Mouse (Mus musculus) kidney, embryonic 15.5 days (tissue): ENCODE data around the gene Rbpj. TPM values are rescaled to one million over a fixed set of nuclear protein-coding genes. Genes with fewer than 3 reads are reported as not detected.
"Not testable (repeated sequence)": the region's sequence is repeated elsewhere in the genome, so short reads cannot be mapped to it uniquely, and the experiment has no call there.

Source experiments
- ATAC-seq: fragments of 200-750 bp; cut with Nextera tagmentation; replicated peaks from 2 replicates; pipeline ENCODE4 v1.8.0; 2017; ENCODE audit warnings: moderate TSS enrichment; ENCODE audit not compliant: low FRiP score
- H3K27ac ChIP-seq: fragments of 300-500 bp; sonication (generic); 2 replicates; pipeline ENCODE4 v1.5.1; 2015; ENCODE audit warnings: mild to moderate bottlenecking, inconsistent platforms
- H3K27me3 ChIP-seq: fragments of 300-500 bp; sonication (generic); 2 replicates; pipeline ENCODE4 v1.6.1; 2015; ENCODE audit warnings: inconsistent platforms
- H3K36me3 ChIP-seq: fragments of 300-500 bp; sonication (generic); 2 replicates; pipeline ENCODE4 v1.6.1; 2015; ENCODE audit warnings: inconsistent platforms
- H3K4me1 ChIP-seq: fragments of 300-500 bp; sonication (generic); 2 replicates; pipeline ENCODE4 v1.6.1; 2015; ENCODE audit warnings: inconsistent platforms
- H3K4me2 ChIP-seq: fragments of 300-500 bp; sonication (generic); 2 replicates; pipeline ENCODE4 v1.6.1; 2015; ENCODE audit warnings: moderate library complexity, mild to moderate bottlenecking, inconsistent platforms
- H3K4me3 ChIP-seq: fragments of 300-500 bp; sonication (generic); replicated peaks from 2 replicates; pipeline ENCODE4 v1.5.1; 2015; ENCODE audit warnings: mild to moderate bottlenecking, inconsistent platforms
- H3K9ac ChIP-seq: fragments of 300-500 bp; sonication (generic); 2 replicates; pipeline ENCODE4 v1.6.1; 2015; ENCODE audit warnings: mild to moderate bottlenecking, inconsistent platforms
- H3K9me3 ChIP-seq: fragments of 300-500 bp; sonication (generic); replicated peaks from 2 replicates; pipeline ENCODE4 v1.6.1; 2016; ENCODE audit warnings: inconsistent platforms
- WGBS: fragments of 180-500 bp; shearing (Covaris S2); methylation state at CpG from one replicate; pipeline ENCODE4 v1.1.7; 2015; ENCODE audit warnings: mixed read lengths; 5-methylcytosine and 5-hydroxymethylcytosine counted together
- polyA plus RNA-seq: library from polyadenylated mRNA; unstranded; fragments of >200 nt; fragmentation: Nextera tagmentation; extraction: Ambion mirVana; gene quantifications from 2 replicates; pipeline ENCODE4 v1.2.1, GENCODE M21; 2015

Gene Rbpj
- polyA plus RNA-seq, 1 experiment from 2014 or later: 36.7 TPM

DNA sequence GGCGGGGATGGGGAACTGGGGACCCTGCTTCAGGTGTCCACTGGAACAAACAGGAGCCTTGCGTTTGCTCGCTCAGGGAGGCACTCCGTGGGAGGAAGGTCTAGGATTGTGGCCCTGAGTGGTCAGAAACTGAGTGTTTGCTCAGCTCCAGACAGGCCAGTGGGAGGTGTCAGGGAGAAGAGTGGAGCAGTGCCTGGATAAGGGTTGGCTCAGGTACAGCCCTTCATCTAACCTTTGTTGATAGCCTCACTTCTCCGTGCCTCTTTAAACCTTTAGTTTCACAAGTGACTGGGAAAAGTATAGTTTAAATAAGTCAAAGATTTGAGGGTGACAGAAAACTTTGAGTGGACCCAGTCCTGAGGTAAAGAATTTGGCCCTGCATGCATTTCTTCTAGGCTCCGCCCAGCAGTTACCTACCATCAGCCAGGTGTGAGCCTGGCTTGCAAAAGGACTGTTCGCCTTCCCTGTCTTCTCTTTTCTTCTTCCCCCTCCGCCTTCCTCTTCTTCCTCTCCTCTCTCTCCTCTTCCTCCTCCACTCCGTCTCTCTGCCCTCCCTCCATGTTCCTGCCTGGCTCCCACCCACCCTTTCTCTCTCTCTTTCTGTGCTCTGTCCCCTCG lies 204.5 kb downstream of the Rbpj start:
- WGBS: 88% methylated on average over 10 of the region's 10 CpGs
- Histone ChIP-seq H3K36me3 (no peaks in the 10 kb centered on the region), H3K4me1 (no peaks in the 10 kb centered on the region), H3K9me3 (no peaks in the 10 kb centered on the region), H3K4me2 (no peak overlapping the region), H3K27ac (no peak overlapping the region), H3K27me3 (no peaks in the 10 kb centered on the region), H3K9ac (no peak overlapping the region), H3K4me3 (no peak overlapping the region)
- ATAC-seq: no peak

- no peak for ATAC-seq
- H3K4me1 ChIP-seq: no peaks in the 10 kb centered on the region
- H3K36me3 ChIP-seq: no peaks in the 10 kb centered on the region
- H3K4me2 ChIP-seq: no peak overlapping the region
- no peak overlapping the region for H3K9ac ChIP-seq
- 75% methylated on average over 4 of the region's 4 CpGs for WGBS
- no peaks in the 10 kb centered on the region for H3K9me3 ChIP-seq
- no peak overlapping the region for H3K4me3 ChIP-seq
- H3K27ac ChIP-seq: no peak overlapping the region
- H3K27me3 ChIP-seq: no peaks in the 10 kb centered on the region
These were observed 205.6 kb downstream of the Rbpj start for GRCm38 (mm10) chr5:53671507-53671906.

GRCm38 (mm10) chr5:53672352-53672751 lies 206.4 kb downstream of the Rbpj start:
- H3K4me2 ChIP-seq: no peak overlapping the region
- no peaks in the 10 kb centered on the region for H3K27me3 ChIP-seq
- WGBS: 19% methylated on average over 5 of the region's 5 CpGs
- no peak overlapping the region for H3K9ac ChIP-seq
- H3K27ac ChIP-seq: no peak overlapping the region
- H3K36me3 ChIP-seq: no peaks in the 10 kb centered on the region
- ATAC-seq: peak; percentile 86; the same call in 1 of the 2 replicates
- no peaks in the 10 kb centered on the region for H3K9me3 ChIP-seq
- H3K4me3 ChIP-seq: no peak overlapping the region
- H3K4me1 ChIP-seq: no peaks in the 10 kb centered on the region

GRCm38 (mm10) chr5:53673493-53674150 lies 207.7 kb downstream of the Rbpj start:
- H3K4me3 ChIP-seq, ATAC-seq, H3K9ac ChIP-seq, H3K9me3 ChIP-seq, H3K27ac ChIP-seq, H3K36me3 ChIP-seq, H3K4me1 ChIP-seq, H3K4me2 ChIP-seq, H3K27me3 ChIP-seq: not testable (repeated sequence)
- 92% methylated on average over 6 of the region's 6 CpGs for WGBS

- no peaks in the 10 kb centered on the region; the same call in 1 of the 2 replicates for H3K27me3 ChIP-seq
- no peaks in the 10 kb centered on the region for H3K36me3 ChIP-seq
- H3K9ac ChIP-seq: no peak overlapping the region
- no peak for ATAC-seq
- WGBS: 79% methylated on average over 8 of the region's 8 CpGs
- H3K9me3 ChIP-seq: no peaks in the 10 kb centered on the region
- H3K4me3 ChIP-seq: no peak overlapping the region
- H3K27ac ChIP-seq: no peak overlapping the region
- H3K4me2 ChIP-seq: no peak overlapping the region
- H3K4me1 ChIP-seq: no peaks in the 10 kb centered on the region
These were observed 210.7 kb downstream of the Rbpj start for GRCm38 (mm10) chr5:53676671-53677070.

DNA sequence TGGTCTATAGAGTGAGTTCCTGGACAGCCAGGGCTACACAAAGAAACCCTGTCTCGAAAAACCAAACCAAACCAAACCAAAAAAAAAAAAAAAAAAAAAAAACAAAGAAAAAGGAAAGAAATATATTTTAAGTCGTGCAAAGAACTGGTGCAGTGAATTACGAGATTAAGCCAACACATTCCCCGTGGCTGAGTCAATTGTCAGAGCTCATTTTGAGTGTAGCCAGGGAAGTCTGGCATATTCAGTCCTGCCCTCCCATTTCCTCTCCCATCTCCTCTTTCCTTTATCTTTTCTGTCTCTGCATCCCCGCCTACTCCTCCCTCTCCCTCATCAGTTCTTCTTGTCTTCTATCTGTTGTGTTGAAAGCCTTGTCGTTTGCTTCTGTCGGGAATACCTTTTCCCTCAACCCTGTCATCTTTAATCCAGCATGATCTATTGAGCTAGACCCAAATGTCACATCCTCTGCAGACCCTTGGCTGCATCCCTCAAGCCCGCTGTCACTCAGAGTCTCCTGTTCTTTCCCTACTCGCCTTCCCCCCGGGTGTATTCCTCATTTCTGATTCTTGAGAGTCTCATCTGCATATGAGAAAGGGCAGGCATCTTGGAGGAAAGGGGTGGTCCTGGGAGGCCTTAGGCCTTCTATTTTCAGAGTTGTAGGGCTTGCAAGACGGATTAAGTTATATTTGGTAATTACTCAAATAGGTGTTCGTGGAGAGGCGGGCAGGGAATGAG lies 212.2 kb downstream of the Rbpj start:
- no peak for ATAC-seq
- H3K4me1 ChIP-seq: no peaks in the 10 kb centered on the region
- H3K36me3 ChIP-seq: no peaks in the 10 kb centered on the region
- H3K4me2 ChIP-seq: no peak overlapping the region
- no peaks in the 10 kb centered on the region; the same call in 1 of the 2 replicates for H3K27me3 ChIP-seq
- no peak overlapping the region for H3K4me3 ChIP-seq
- no peak overlapping the region for H3K9ac ChIP-seq
- H3K27ac ChIP-seq: no peak overlapping the region
- WGBS: 54% methylated on average over 13 of the region's 13 CpGs
- no peaks in the 10 kb centered on the region for H3K9me3 ChIP-seq

GRCm38 (mm10) chr5:53679651-53680050 lies 213.7 kb downstream of the Rbpj start:
- ATAC-seq: no peak
- WGBS: 39% methylated on average over 6 of the region's 6 CpGs
- Histone ChIP-seq H3K36me3 (no peaks in the 10 kb centered on the region), H3K9me3 (no peaks in the 10 kb centered on the region), H3K4me3 (no peak overlapping the region), H3K9ac (no peak overlapping the region), H3K4me1 (no peaks in the 10 kb centered on the region), H3K27ac (no peak overlapping the region), H3K4me2 (no peak overlapping the region), H3K27me3 (no peaks in the 10 kb centered on the region; the same call in 1 of the 2 replicates)

GRCm38 (mm10) chr5:53683916-53684315 lies 218.0 kb downstream of the Rbpj start:
- H3K36me3 ChIP-seq: no peaks in the 10 kb centered on the region
- no peaks in the 10 kb centered on the region for H3K27me3 ChIP-seq
- H3K27ac ChIP-seq: no peak overlapping the region
- WGBS: 79% methylated on average over 3 of the region's 3 CpGs
- no peak overlapping the region for H3K4me3 ChIP-seq
- no peak overlapping the region for H3K9ac ChIP-seq
- no peak overlapping the region for H3K4me2 ChIP-seq
- no peaks in the 10 kb centered on the region for H3K9me3 ChIP-seq
- no peaks in the 10 kb centered on the region for H3K4me1 ChIP-seq
- no peak for ATAC-seq

DNA sequence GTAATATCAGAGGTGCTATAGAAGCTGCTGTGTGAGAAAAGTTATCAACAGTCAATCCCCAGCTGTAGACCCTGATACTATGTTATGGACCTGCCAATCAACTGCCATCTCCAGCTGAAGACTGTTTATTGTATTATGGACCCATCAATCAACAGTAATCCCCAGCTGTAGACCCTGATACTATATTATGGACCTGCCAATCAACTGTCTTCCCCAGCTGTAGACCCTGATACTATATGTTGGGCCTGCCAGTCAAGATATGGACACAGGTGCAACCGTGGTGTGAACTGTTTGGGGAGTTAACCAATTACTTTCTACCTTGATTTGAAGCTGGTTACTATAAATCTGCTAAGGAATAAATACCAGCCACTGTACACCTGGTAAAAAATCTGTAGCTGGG lies 218.5 kb downstream of the Rbpj start:
- no peaks in the 10 kb centered on the region for H3K27me3 ChIP-seq
- no peaks in the 10 kb centered on the region for H3K4me1 ChIP-seq
- no peaks in the 10 kb centered on the region for H3K36me3 ChIP-seq
- H3K27ac ChIP-seq: no peak overlapping the region
- H3K4me3 ChIP-seq: no peak overlapping the region
- H3K4me2 ChIP-seq: no peak overlapping the region
- ATAC-seq: no peak
- WGBS: 84% methylated on average over 1 of the region's 1 CpGs
- H3K9me3 ChIP-seq: no peaks in the 10 kb centered on the region
- no peak overlapping the region for H3K9ac ChIP-seq

GRCm38 (mm10) chr5:53685623-53686022 lies 219.7 kb downstream of the Rbpj start:
- no peaks in the 10 kb centered on the region for H3K27me3 ChIP-seq
- no peak overlapping the region for H3K4me2 ChIP-seq
- no peak for ATAC-seq
- H3K4me3 ChIP-seq: no peak overlapping the region
- H3K27ac ChIP-seq: no peak overlapping the region
- 79% methylated on average over 4 of the region's 4 CpGs for WGBS
- H3K9ac ChIP-seq: no peak overlapping the region
- H3K36me3 ChIP-seq: no peaks in the 10 kb centered on the region
- H3K4me1 ChIP-seq: no peaks in the 10 kb centered on the region
- no peaks in the 10 kb centered on the region for H3K9me3 ChIP-seq

- Histone ChIP-seq H3K4me1 (no peaks in the 10 kb centered on the region), H3K4me2 (no peak overlapping the region), H3K9me3 (no peaks in the 10 kb centered on the region), H3K4me3 (no peak overlapping the region), H3K27me3 (no peaks in the 10 kb centered on the region), H3K9ac (no peak overlapping the region), H3K36me3 (no peaks in the 10 kb centered on the region), H3K27ac (no peak overlapping the region)
- 73% methylated on average over 2 of the region's 2 CpGs for WGBS
- ATAC-seq: no peak
These were observed 220.4 kb downstream of the Rbpj start for GRCm38 (mm10) chr5:53686379-53686778.

DNA sequence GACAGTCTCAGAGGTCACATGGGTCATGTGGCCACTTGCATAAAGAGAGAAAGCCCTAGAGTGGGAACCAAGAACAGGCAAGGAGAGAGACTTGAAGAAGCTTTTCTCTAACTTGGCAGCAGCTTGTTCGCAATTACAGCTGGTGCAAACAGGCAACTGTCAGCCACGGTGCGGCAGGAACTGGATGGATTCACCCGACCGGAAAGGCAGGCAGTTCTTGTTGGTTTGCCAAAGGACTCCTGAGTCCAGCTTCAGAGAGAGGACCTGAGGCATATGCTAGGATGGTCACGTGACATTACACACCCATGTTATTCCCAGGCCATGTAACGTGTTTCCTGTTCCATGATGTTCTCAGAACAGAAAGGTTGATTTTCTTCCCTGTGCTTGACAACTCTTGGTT lies 222.4 kb downstream of the Rbpj start:
- H3K4me3 ChIP-seq: no peak overlapping the region
- H3K4me1 ChIP-seq: no peaks in the 10 kb centered on the region
- H3K9me3 ChIP-seq: no peaks in the 10 kb centered on the region
- H3K36me3 ChIP-seq: no peaks in the 10 kb centered on the region
- H3K27me3 ChIP-seq: no peaks in the 10 kb centered on the region
- H3K27ac ChIP-seq: no peak overlapping the region
- no peak for ATAC-seq
- WGBS: 67% methylated on average over 7 of the region's 7 CpGs
- no peak overlapping the region for H3K9ac ChIP-seq
- no peak overlapping the region for H3K4me2 ChIP-seq
